Mouse (Mus musculus): ENCODE results near the gene Apoa1.

The Apoa1 gene

DNA sequence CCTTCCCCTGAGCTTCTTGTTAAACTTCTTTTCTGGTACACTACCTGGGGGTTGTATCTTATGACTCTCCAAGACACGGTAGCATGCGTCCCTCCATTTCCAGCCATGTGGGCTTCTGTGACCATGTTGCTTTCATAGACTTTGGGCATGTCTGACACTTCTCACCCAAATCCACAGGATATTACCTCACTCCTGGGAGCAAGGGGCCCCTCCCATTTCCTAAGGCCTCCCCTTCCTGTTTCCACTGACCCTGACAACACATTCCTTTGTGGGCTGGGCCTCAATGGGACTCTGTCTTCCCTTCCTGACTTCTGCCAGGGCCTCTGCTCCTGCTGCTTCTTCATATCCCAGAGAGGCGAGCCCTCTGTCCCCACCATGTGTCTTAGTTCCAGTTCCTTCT is 29.2 kb downstream of the Apoa1 start:
- in situ Hi-C loops (cut with MboI) = no loop called here

- in situ Hi-C loops (cut with MboI) = no loop called here
Measured at GRCm38 (mm10) chr9:46259111-46259510, 30.7 kb downstream of the Apoa1 start.

DNA sequence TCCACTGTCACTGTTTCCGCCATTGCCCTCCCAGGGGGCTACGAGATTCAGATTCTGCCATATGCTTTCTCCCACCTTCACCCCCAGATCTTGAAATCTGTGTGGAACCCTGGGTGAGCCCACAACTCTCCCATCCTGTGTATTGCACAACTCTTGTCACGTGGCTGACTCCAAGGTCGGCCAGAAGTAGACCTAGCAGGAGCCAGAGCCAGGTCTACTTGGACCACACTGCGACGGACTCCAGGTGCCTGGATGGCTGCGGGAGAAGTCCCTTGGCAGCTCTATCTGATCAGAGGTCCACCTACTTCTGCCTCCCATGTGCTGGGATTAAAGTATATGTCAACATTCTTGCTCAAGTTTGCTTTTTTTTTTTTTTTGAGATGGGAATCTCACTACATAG is 32.8 kb downstream of the Apoa1 start:
- in situ Hi-C loops (cut with MboI) = no loop called here

- in situ Hi-C loops (cut with MboI) = no loop called here
Measured at GRCm38 (mm10) chr9:46268343-46268873, 40.0 kb downstream of the Apoa1 start, which contains the start of gene Apoa5. Gene Apoa5, plus strand, starts transcription at chr9:46268633.

GRCm38 (mm10) chr9:46269125-46269524 is 40.7 kb downstream of the Apoa1 start:
- in situ Hi-C loops (cut with MboI) = no loop called here

- in situ Hi-C loops (cut with MboI) = no loop called here
Measured at GRCm38 (mm10) chr9:46270782-46271181, 42.4 kb downstream of the Apoa1 start.

- in situ Hi-C loops (cut with MboI) = no loop called here
Measured at GRCm38 (mm10) chr9:46272070-46272469, 43.7 kb downstream of the Apoa1 start.

- in situ Hi-C loops (cut with MboI) = no loop called here
Measured at GRCm38 (mm10) chr9:46272677-46273454, 44.5 kb downstream of the Apoa1 start, which contains the start of gene Zpr1. Gene Zpr1, plus strand, starts transcription at chr9:46273064.

- in situ Hi-C loops (cut with MboI) = no loop called here
Measured at GRCm38 (mm10) chr9:46274494-46274893, 46.1 kb downstream of the Apoa1 start.

All from mature B cell (primary cell).